Mouse (Mus musculus) MEL (cell line): ENCODE results near the gene Dnajb14. TPM values are rescaled to one million over a fixed set of nuclear protein-coding genes. Genes with fewer than 3 reads are reported as not detected.

Experiments used
- DNase-seq: peaks from one replicate; pipeline ENCODE4 v3.0.0; 2011; ENCODE audit warnings: low read depth, low spot score
- H3K27ac ChIP-seq: 2 replicates; pipeline ENCODE4 v1.5.1; 2012; ENCODE audit warnings: low read depth, mild to moderate bottlenecking, control low read depth, low read length, moderate library complexity; ENCODE audit not compliant: control insufficient read depth
- H3K27me3 ChIP-seq, 2 experiments: fragments of 150-350 bp in 1 of 2; sonication (generic) in 1 of 2; 2 replicates each; pipeline ENCODE4 v1.6.1; 2012; ENCODE audit warnings: low read length in 2 of 2, mild to moderate bottlenecking in 2 of 2, improper control_type of control experiment in 1 of 2, moderate library complexity in 1 of 2; ENCODE audit not compliant: insufficient read depth in 2 of 2, control insufficient read depth in 1 of 2
- H3K36me3 ChIP-seq, 2 experiments: 2 replicates each; pipeline ENCODE4 v1.6.1; 2012 to 2014; ENCODE audit warnings: low read length in 2 of 2, improper control_type of control experiment in 1 of 2, inconsistent platforms in 1 of 2, mild to moderate bottlenecking in 1 of 2; ENCODE audit not compliant: insufficient read depth in 2 of 2, control insufficient read depth in 1 of 2
- H3K4me1 ChIP-seq, 2 experiments: fragments of 150-350 bp in 1 of 2; sonication (generic) in 1 of 2; 2 replicates each; pipeline ENCODE4 v1.6.1; 2012; ENCODE audit warnings: low read length in 2 of 2, improper control_type of control experiment in 1 of 2, mild to moderate bottlenecking in 1 of 2; ENCODE audit not compliant: insufficient read depth in 2 of 2, control insufficient read depth in 1 of 2
- H3K4me3 ChIP-seq, 2 experiments: fragments of 150-350 bp in 1 of 2; sonication (generic) in 1 of 2; 2 replicates each; pipeline ENCODE4 v1.5.1; 2012; ENCODE audit warnings: low read depth in 2 of 2, low read length in 2 of 2, mild to moderate bottlenecking in 2 of 2, moderate library complexity in 2 of 2, control low read depth in 1 of 2, improper control_type of control experiment in 1 of 2; ENCODE audit not compliant: control insufficient read depth in 1 of 2, insufficient read depth in 1 of 2
- H3K79me2 ChIP-seq: 2 replicates; pipeline ENCODE4 v1.6.1; 2012; ENCODE audit warnings: mild to moderate bottlenecking, low read length, moderate library complexity; ENCODE audit not compliant: control insufficient read depth, poor library complexity, insufficient read depth
- H3K9ac ChIP-seq: 2 replicates; pipeline ENCODE4 v1.6.1; 2012; ENCODE audit warnings: low read depth, mild to moderate bottlenecking, control low read depth, low read length, moderate library complexity; ENCODE audit not compliant: control insufficient read depth, poor library complexity, severe bottlenecking
- H3K9me3 ChIP-seq: fragments of 150-350 bp; sonication (generic); replicated peaks from 2 replicates; pipeline ENCODE4 v1.6.1; 2012; ENCODE audit warnings: mild to moderate bottlenecking, low read length, improper control_type of control experiment, moderate library complexity; ENCODE audit not compliant: insufficient read depth
- BHLHE40 ChIP-seq: IDR thresholded peaks from 2 replicates; pipeline ENCODE4 v1.6.1; 2012; ENCODE audit warnings: low read depth, mild to moderate bottlenecking, inconsistent platforms, low read length, improper control_type of control experiment, borderline replicate concordance
- CHD1 ChIP-seq: IDR thresholded peaks from 2 replicates; pipeline ENCODE4 v1.6.1; 2012; ENCODE audit warnings: low read depth, mild to moderate bottlenecking, inconsistent platforms, low read length, improper control_type of control experiment
- CHD2 ChIP-seq: IDR thresholded peaks from 2 replicates; pipeline ENCODE4 v1.6.1; 2011; ENCODE audit warnings: low read length, improper control_type of control experiment
- CTCF ChIP-seq, 3 experiments: IDR thresholded peaks in 2 of 3; conservative IDR thresholded peaks in 1 of 3; 2 replicates each; pipeline ENCODE4 v1.5.1; 2011 to 2012; ENCODE audit warnings: low read length in 3 of 3, low read depth in 2 of 3, mild to moderate bottlenecking in 2 of 3, improper control_type of control experiment in 1 of 3, inconsistent platforms in 1 of 3, mixed read lengths in 1 of 3, moderate library complexity in 1 of 3; ENCODE audit not compliant: control insufficient read depth in 1 of 3, insufficient read depth in 1 of 3, poor library complexity in 1 of 3, severe bottlenecking in 1 of 3
- E2F4 ChIP-seq: IDR thresholded peaks from 2 replicates; pipeline ENCODE4 v1.6.1; 2011; ENCODE audit warnings: low read depth, low read length, improper control_type of control experiment, borderline replicate concordance
- EP300 ChIP-seq, 2 experiments: IDR thresholded peaks; 2 replicates each; pipeline ENCODE4 v1.6.1; 2011; ENCODE audit warnings: improper control_type of control experiment in 2 of 2, low read length in 2 of 2, low read depth in 1 of 2, mild to moderate bottlenecking in 1 of 2
- ETS1 ChIP-seq: IDR thresholded peaks from 2 replicates; pipeline ENCODE4 v1.6.1; 2012; ENCODE audit warnings: low read depth, mild to moderate bottlenecking, inconsistent platforms, low read length, improper control_type of control experiment, moderate library complexity
- GATA1 ChIP-seq: IDR thresholded peaks from 2 replicates; pipeline ENCODE4 v1.6.1; 2011; ENCODE audit warnings: low read depth, low read length, improper control_type of control experiment
- HCFC1 ChIP-seq: IDR thresholded peaks from 2 replicates; pipeline ENCODE4 v1.6.1; 2012; ENCODE audit warnings: low read depth, mild to moderate bottlenecking, inconsistent platforms, low read length, improper control_type of control experiment, moderate library complexity
- JUND ChIP-seq: IDR thresholded peaks from 2 replicates; pipeline ENCODE4 v1.6.1; 2011; ENCODE audit warnings: low read depth, mild to moderate bottlenecking, improper control_type of control experiment, low read length
- MAFK ChIP-seq: IDR thresholded peaks from 2 replicates; pipeline ENCODE4 v1.6.1; 2011; ENCODE audit warnings: low read depth, mild to moderate bottlenecking, low read length, improper control_type of control experiment, borderline replicate concordance
- MAX ChIP-seq: IDR thresholded peaks from 2 replicates; pipeline ENCODE4 v1.6.1; 2011; ENCODE audit warnings: low read length, improper control_type of control experiment
- MAZ ChIP-seq: IDR thresholded peaks from 2 replicates; pipeline ENCODE4 v1.6.1; 2012; ENCODE audit warnings: low read depth, mild to moderate bottlenecking, inconsistent platforms, low read length, improper control_type of control experiment
- MXI1 ChIP-seq: IDR thresholded peaks from 2 replicates; pipeline ENCODE4 v1.6.1; 2011; ENCODE audit warnings: mild to moderate bottlenecking, low read depth, low read length, improper control_type of control experiment
- MYC ChIP-seq: IDR thresholded peaks from 2 replicates; pipeline ENCODE4 v1.6.1; 2011; ENCODE audit warnings: low read depth, mild to moderate bottlenecking, low read length, improper control_type of control experiment, moderate library complexity
- NELFE ChIP-seq: IDR thresholded peaks from 2 replicates; pipeline ENCODE4 v1.6.1; 2011; ENCODE audit warnings: low read depth, low read length, improper control_type of control experiment
- NRF1 ChIP-seq: IDR thresholded peaks from 2 replicates; pipeline ENCODE4 v1.6.1; 2014; ENCODE audit warnings: low read depth, mild to moderate bottlenecking, inconsistent platforms, low read length, improper control_type of control experiment, moderate library complexity; ENCODE audit not compliant: poor library complexity, insufficient read depth, severe bottlenecking
- POLR2AphosphoS5 ChIP-seq: IDR thresholded peaks from 2 replicates; pipeline ENCODE4 v1.6.1; 2012; ENCODE audit warnings: low read depth, borderline replicate concordance, mild to moderate bottlenecking, inconsistent platforms, low read length, moderate library complexity, mixed read lengths
- RCOR1 ChIP-seq: IDR thresholded peaks from 2 replicates; pipeline ENCODE4 v1.6.1; 2012; ENCODE audit warnings: low read depth, mild to moderate bottlenecking, inconsistent platforms, low read length, improper control_type of control experiment
- SIN3A ChIP-seq: IDR thresholded peaks from 2 replicates; pipeline ENCODE4 v1.6.1; 2012; ENCODE audit warnings: low read length, improper control_type of control experiment, inconsistent platforms
- SMC3 ChIP-seq: IDR thresholded peaks from 2 replicates; pipeline ENCODE4 v1.6.1; 2011; ENCODE audit warnings: low read depth, low read length, improper control_type of control experiment
- TAL1 ChIP-seq: IDR thresholded peaks from 2 replicates; pipeline ENCODE4 v1.6.1; 2012; ENCODE audit warnings: mild to moderate bottlenecking, inconsistent platforms, low read length, moderate library complexity, mixed read lengths
- TBP ChIP-seq: IDR thresholded peaks from 2 replicates; pipeline ENCODE4 v1.8.0; 2011; ENCODE audit warnings: low read depth, low read length, improper control_type of control experiment
- TCF12 ChIP-seq: IDR thresholded peaks from 2 replicates; pipeline ENCODE4 v1.6.1; 2014; ENCODE audit warnings: low read depth, mild to moderate bottlenecking, inconsistent platforms, low read length, improper control_type of control experiment, moderate library complexity
- USF1 ChIP-seq: IDR thresholded peaks from 2 replicates; pipeline ENCODE4 v1.6.1; 2014; ENCODE audit warnings: low read depth, mild to moderate bottlenecking, inconsistent platforms, low read length, improper control_type of control experiment, moderate library complexity
- ZKSCAN1 ChIP-seq: IDR thresholded peaks from 2 replicates; pipeline ENCODE4 v1.6.1; 2012; ENCODE audit warnings: low read depth, mild to moderate bottlenecking, inconsistent platforms, low read length, improper control_type of control experiment, moderate library complexity
- ZNF384 ChIP-seq: IDR thresholded peaks from 2 replicates; pipeline ENCODE4 v1.6.1; 2012; ENCODE audit warnings: low read depth, mild to moderate bottlenecking, inconsistent platforms, low read length, improper control_type of control experiment
- polyA plus RNA-seq, 2 experiments: library from polyadenylated mRNA; stranded (reverse) in 1 of 2; unstranded in 1 of 2; fragments of >175 nt in 1 of 2; fragments of >200 nt in 1 of 2; gene quantifications; 2 replicates each; pipeline versions ENCODE4 v1.2.1 to v1.2.4; 2012; ENCODE audit warnings: low replicate concordance in 2 of 2, low read depth in 1 of 2; ENCODE audit not compliant: insufficient read length in 2 of 2, insufficient read depth in 1 of 2, missing spikeins in 1 of 2
- total RNA-seq: library from RNA; depleted of rRNA; stranded (reverse); fragments of 300-350 nt; gene quantifications from 2 replicates; pipeline ENCODE4 v1.2.3, GENCODE M21; 2012

The Dnajb14 gene
- total and polyA plus RNA-seq, 3 experiments: 4.2 to 6.1 TPM; not detected in 1

GRCm38 (mm10) chr3:137947525-137947924, 80.0 kb downstream of the Dnajb14 start:
- DNase-seq: peak; percentile 88

GRCm38 (mm10) chr3:137950191-137950885, 82.9 kb downstream of the Dnajb14 start:
- peaks cover 4% of the 10 kb centered on the region for H3K79me2 ChIP-seq
- peaks cover 39 to 71% of the 10 kb centered on the region in 2 experiments for H3K4me1 ChIP-seq
- no peaks in the 10 kb centered on the region for H3K27me3 ChIP-seq
- H3K4me3 ChIP-seq: no peak overlapping the region
- TF ChIP-seq CTCF (IDR thresholded peaks at IDR 0.05 in 2 of 3, conservative IDR thresholded peaks at IDR 0.05 in 1 of 3; ENCODE audit: control insufficient read depth in 1 of 3, insufficient read depth in 1 of 3, low read depth in 2 of 3, low read length in 3 of 3, poor library complexity in 1 of 3, severe bottlenecking in 1 of 3) (no peak), TAL1 (no peak), JUND (no peak), USF1 (no peak), CHD2 (no peak), POLR2AphosphoS5 (no peak), NELFE (no peak), SMC3 (no peak), CHD1 (no peak), MYC (no peak), EP300 (IDR thresholded peaks at IDR 0.05; ENCODE audit: low read depth in 1 of 2, low read length in 2 of 2) (no peak), ZNF384 (no peak), TCF12 (no peak), NRF1 (no peak), MAZ (no peak), ZKSCAN1 (no peak), HCFC1 (no peak)
- H3K9me3 ChIP-seq: no peaks in the 10 kb centered on the region
- peak overlapping the region; percentile 78 for H3K27ac ChIP-seq
- DNase-seq: no peak
- H3K36me3 ChIP-seq: peaks cover 10 to 83% of the 10 kb centered on the region in 2 experiments
- peak overlapping the region; percentile 2; the same call in 1 of the 2 replicates for H3K9ac ChIP-seq

More at GRCm38 (mm10) chr3:137947525-137947924, 80.0 kb downstream of the Dnajb14 start:
- Histone ChIP-seq H3K27me3 (no peaks in the 10 kb centered on the region), H3K9ac (no peak overlapping the region; the same call in 1 of the 2 replicates), H3K27ac (peak overlapping the region; percentile 94), H3K79me2 (peaks cover 3% of the 10 kb centered on the region), H3K9me3 (no peaks in the 10 kb centered on the region), H3K4me1 (peaks cover 38 to 62% of the 10 kb centered on the region in 2 experiments), H3K4me3 (no peak overlapping the region)
- TF ChIP-seq EP300 (IDR thresholded peaks at IDR 0.05; ENCODE audit: low read depth in 1 of 2, low read length in 2 of 2) (peak; percentile 95 to 96), MAFK (0 out of 2 replicates have a peak, but pooled peaks have one; percentile 39), E2F4 (no peak), CTCF (IDR thresholded peaks at IDR 0.05 in 2 of 3, conservative IDR thresholded peaks at IDR 0.05 in 1 of 3; ENCODE audit: control insufficient read depth in 1 of 3, insufficient read depth in 1 of 3, low read depth in 2 of 3, low read length in 3 of 3, poor library complexity in 1 of 3, severe bottlenecking in 1 of 3) (no peak), HCFC1 (peak; percentile 34; the same call in 1 of the 2 replicates), TBP (peak; percentile 47; the same call in 1 of the 2 replicates), SMC3 (no peak), ZNF384 (peak; percentile 76; the same call in 1 of the 2 replicates), MXI1 (peak; percentile 72), SIN3A (peak; percentile 96), RCOR1 (peak; percentile 83), NRF1 (no peak), ETS1 (peak; percentile 96), TAL1 (peak; percentile 75), BHLHE40 (peak; percentile 44; the same call in 1 of the 2 replicates), JUND (no peak), MAX (peak; percentile 74; the same call in 1 of the 2 replicates), MYC (peak; percentile 91), GATA1 (peak; percentile 95), TCF12 (peak; percentile 94)
- TF ChIP-seq, all 39 proteins: peak for 15
- H3K36me3 ChIP-seq: peaks cover 18 to 86% of the 10 kb centered on the region in 2 experiments
